Mouse (Mus musculus): ENCODE data around the gene Uhrf1bp1. TPM values are rescaled to one million over a fixed set of nuclear protein-coding genes. Genes with fewer than 3 reads are reported as not detected.

Gene Uhrf1bp1
- polyA plus RNA-seq, 1 experiment from 2014 or later = 8.3 TPM

GRCm38 (mm10) chr17:27856798-27857648 lies 782 bp downstream of the Uhrf1bp1 start:
- Histone ChIP-seq H3K4me1 (peaks cover 23% of the 10 kb centered on the region), H3K27me3 (no peaks in the 10 kb centered on the region), H3K4me3 (peak overlapping the region; percentile 84), H3K36me3 (peaks cover 21% of the 10 kb centered on the region), H3K9me3 (no peaks in the 10 kb centered on the region), H3K9ac (replicated peaks) (peak overlapping the region; percentile 89), H3K27ac (replicated peaks) (peak overlapping the region; percentile 83), H3K4me2 (replicated peaks) (peak overlapping the region; percentile 87)
- peak; percentile 66 for ATAC-seq (ENCODE audit: low FRiP score, low read depth)
- 2% methylated on average over 50 of the region's 52 CpGs for WGBS

- Histone ChIP-seq H3K27me3 (no peaks in the 10 kb centered on the region), H3K9me3 (no peaks in the 10 kb centered on the region), H3K36me3 (peaks cover 13% of the 10 kb centered on the region), H3K4me1 (peaks cover 23% of the 10 kb centered on the region), H3K9ac (replicated peaks) (peak overlapping the region; percentile 89), H3K27ac (replicated peaks) (no peak overlapping the region), H3K4me3 (peak overlapping the region; percentile 84), H3K4me2 (replicated peaks) (peak overlapping the region; percentile 87)
- ATAC-seq (ENCODE audit: low FRiP score, low read depth) = no peak
- 61% methylated on average over 11 of the region's 11 CpGs for WGBS
These were observed 1.6 kb downstream of the Uhrf1bp1 start for GRCm38 (mm10) chr17:27857649-27858475.

- H3K36me3 ChIP-seq = peaks cover 2% of the 10 kb centered on the region; the same call in 1 of the 2 replicates
- no peak for ATAC-seq (ENCODE audit: low FRiP score, low read depth)
- no peaks in the 10 kb centered on the region for H3K27me3 ChIP-seq
- H3K27ac ChIP-seq (replicated peaks) = no peak overlapping the region
- peaks cover 23% of the 10 kb centered on the region for H3K4me1 ChIP-seq
- 56% methylated on average over 2 of the region's 2 CpGs for WGBS
- H3K4me3 ChIP-seq = no peak overlapping the region
- peak overlapping the region; percentile 24; the same call in 1 of the 2 replicates for H3K9ac ChIP-seq (replicated peaks)
- H3K4me2 ChIP-seq (replicated peaks) = 0 out of 2 replicates have a peak overlapping the region, but pooled peaks have one; percentile 87
- H3K9me3 ChIP-seq = no peaks in the 10 kb centered on the region
These were observed 2.9 kb downstream of the Uhrf1bp1 start for GRCm38 (mm10) chr17:27859131-27859530.

GRCm38 (mm10) chr17:27865461-27865860 lies 9.2 kb downstream of the Uhrf1bp1 start:
- Histone ChIP-seq H3K4me3 (no peak overlapping the region), H3K36me3 (no peaks in the 10 kb centered on the region), H3K27me3 (no peaks in the 10 kb centered on the region), H3K4me2 (replicated peaks) (no peak overlapping the region), H3K9me3 (no peaks in the 10 kb centered on the region), H3K9ac (replicated peaks) (no peak overlapping the region), H3K4me1 (no peaks in the 10 kb centered on the region), H3K27ac (replicated peaks) (no peak overlapping the region)
- no peak for ATAC-seq (ENCODE audit: low FRiP score, low read depth)
- WGBS = 80% methylated on average over 2 of the region's 2 CpGs

GRCm38 (mm10) chr17:27866737-27867136 lies 10.5 kb downstream of the Uhrf1bp1 start:
- no peaks in the 10 kb centered on the region for H3K4me1 ChIP-seq
- H3K27ac ChIP-seq (replicated peaks) = no peak overlapping the region
- H3K4me3 ChIP-seq = no peak overlapping the region
- H3K27me3 ChIP-seq = no peaks in the 10 kb centered on the region
- H3K36me3 ChIP-seq = no peaks in the 10 kb centered on the region
- no peak overlapping the region for H3K9ac ChIP-seq (replicated peaks)
- no peaks in the 10 kb centered on the region for H3K9me3 ChIP-seq
- no peak overlapping the region for H3K4me2 ChIP-seq (replicated peaks)
- ATAC-seq (ENCODE audit: low FRiP score, low read depth) = no peak
- WGBS = 94% methylated on average over 4 of the region's 4 CpGs

GRCm38 (mm10) chr17:27871851-27872250 lies 15.6 kb downstream of the Uhrf1bp1 start:
- no peaks in the 10 kb centered on the region; the same call in 1 of the 2 replicates for H3K36me3 ChIP-seq
- H3K9me3 ChIP-seq = no peaks in the 10 kb centered on the region
- WGBS = 96% methylated on average over 3 of the region's 3 CpGs
- H3K9ac ChIP-seq (replicated peaks) = no peak overlapping the region
- no peak overlapping the region for H3K27ac ChIP-seq (replicated peaks)
- ATAC-seq (ENCODE audit: low FRiP score, low read depth) = no peak
- no peaks in the 10 kb centered on the region for H3K4me1 ChIP-seq
- H3K4me3 ChIP-seq = no peak overlapping the region
- no peaks in the 10 kb centered on the region for H3K27me3 ChIP-seq
- no peak overlapping the region for H3K4me2 ChIP-seq (replicated peaks)

GRCm38 (mm10) chr17:27873583-27873982 lies 17.3 kb downstream of the Uhrf1bp1 start:
- Histone ChIP-seq H3K4me1 (no peaks in the 10 kb centered on the region), H3K36me3 (no peaks in the 10 kb centered on the region; the same call in 1 of the 2 replicates), H3K9ac (replicated peaks) (no peak overlapping the region), H3K4me2 (replicated peaks) (no peak overlapping the region), H3K27me3 (no peaks in the 10 kb centered on the region), H3K4me3 (no peak overlapping the region), H3K27ac (replicated peaks) (no peak overlapping the region), H3K9me3 (no peaks in the 10 kb centered on the region)
- WGBS = 87% methylated on average over 3 of the region's 3 CpGs
- ATAC-seq (ENCODE audit: low FRiP score, low read depth) = no peak

- peaks cover 6% of the 10 kb centered on the region for H3K36me3 ChIP-seq
- no peak overlapping the region for H3K27ac ChIP-seq (replicated peaks)
- no peaks in the 10 kb centered on the region for H3K4me1 ChIP-seq
- 82% methylated on average over 5 of the region's 5 CpGs for WGBS
- no peak overlapping the region for H3K4me2 ChIP-seq (replicated peaks)
- H3K4me3 ChIP-seq = no peak overlapping the region
- no peaks in the 10 kb centered on the region for H3K27me3 ChIP-seq
- no peak for ATAC-seq (ENCODE audit: low FRiP score, low read depth)
- H3K9me3 ChIP-seq = no peaks in the 10 kb centered on the region
- no peak overlapping the region for H3K9ac ChIP-seq (replicated peaks)
These were observed 18.3 kb downstream of the Uhrf1bp1 start for GRCm38 (mm10) chr17:27874510-27874909.

GRCm38 (mm10) chr17:27881518-27881917 lies 25.3 kb downstream of the Uhrf1bp1 start:
- H3K4me1 ChIP-seq = no peaks in the 10 kb centered on the region
- 0 out of 2 replicates have a peak overlapping the region, but pooled peaks have one; percentile 1 for H3K9ac ChIP-seq (replicated peaks)
- no peak for ATAC-seq (ENCODE audit: low FRiP score, low read depth)
- no peak overlapping the region for H3K4me3 ChIP-seq
- no peak overlapping the region for H3K4me2 ChIP-seq (replicated peaks)
- WGBS = 67% methylated on average over 11 of the region's 11 CpGs
- H3K27ac ChIP-seq (replicated peaks) = no peak overlapping the region
- peaks cover 66% of the 10 kb centered on the region for H3K36me3 ChIP-seq
- H3K9me3 ChIP-seq = no peaks in the 10 kb centered on the region
- no peaks in the 10 kb centered on the region for H3K27me3 ChIP-seq

GRCm38 (mm10) chr17:27883129-27883528 lies 26.9 kb downstream of the Uhrf1bp1 start:
- Histone ChIP-seq H3K9me3 (no peaks in the 10 kb centered on the region), H3K4me3 (no peak overlapping the region), H3K36me3 (peaks cover 80% of the 10 kb centered on the region), H3K4me2 (replicated peaks) (no peak overlapping the region), H3K9ac (replicated peaks) (no peak overlapping the region), H3K4me1 (no peaks in the 10 kb centered on the region), H3K27ac (replicated peaks) (no peak overlapping the region), H3K27me3 (no peaks in the 10 kb centered on the region)
- ATAC-seq (ENCODE audit: low FRiP score, low read depth) = no peak
- 90% methylated on average over 8 of the region's 8 CpGs for WGBS

- 94% methylated on average over 6 of the region's 6 CpGs for WGBS
These were observed 27.8 kb downstream of the Uhrf1bp1 start for GRCm38 (mm10) chr17:27883994-27884393.

More at GRCm38 (mm10) chr17:27883994-27884393, 27.8 kb downstream of the Uhrf1bp1 start:
- ATAC-seq (ENCODE audit: low FRiP score, low read depth) = no peak
- H3K27me3 ChIP-seq = no peaks in the 10 kb centered on the region
- no peak overlapping the region for H3K27ac ChIP-seq (replicated peaks)
- H3K9me3 ChIP-seq = no peaks in the 10 kb centered on the region
- no peak overlapping the region for H3K4me2 ChIP-seq (replicated peaks)
- no peak overlapping the region for H3K9ac ChIP-seq (replicated peaks)
- H3K4me3 ChIP-seq = no peak overlapping the region
- no peaks in the 10 kb centered on the region for H3K4me1 ChIP-seq
- peaks cover 78% of the 10 kb centered on the region for H3K36me3 ChIP-seq

Data from midbrain, embryonic 12.5 days (tissue).